Mouse (Mus musculus): ENCODE measurements around the gene 1700018F24Rik. TPM values are rescaled to one million over a fixed set of nuclear protein-coding genes. Genes with fewer than 3 reads are reported as not detected.
A peak's percentile ranks its signal among the peaks of the same experiment; 100 is the strongest.
"Not testable (repeated sequence)": the region's sequence is repeated elsewhere in the genome, so short reads cannot be mapped to it uniquely, and the experiment has no call there.

Gene 1700018F24Rik
- polyA plus RNA-seq, 1 experiment = not detected

- Histone ChIP-seq H3K4me1 (ENCODE audit: control insufficient read depth, insufficient read depth, low read length) (peaks cover 2% of the 10 kb centered on the region; the same call in 1 of the 2 replicates), H3K27ac (ENCODE audit: insufficient read depth, low read depth, low read length) (no peak overlapping the region), H3K4me3 (ENCODE audit: insufficient read depth, low read length) (no peak overlapping the region)
- TF ChIP-seq POLR2A (IDR thresholded peaks at IDR 0.05; ENCODE audit: borderline replicate concordance, low read depth, low read length) (no peak), CTCF (IDR thresholded peaks at IDR 0.05; ENCODE audit: low read depth, low read length) (peak; percentile 53)
Measured at GRCm38 (mm10) chr5:145041628-145042027, 1.2 kb upstream of the 1700018F24Rik start.

GRCm38 (mm10) chr5:145054187-145054586 is 11.4 kb downstream of the 1700018F24Rik start:
- not testable (repeated sequence) for H3K4me3 ChIP-seq (ENCODE audit: insufficient read depth, low read length); H3K27ac ChIP-seq (ENCODE audit: insufficient read depth, low read depth, low read length); H3K4me1 ChIP-seq (ENCODE audit: control insufficient read depth, insufficient read depth, low read length)

GRCm38 (mm10) chr5:145057907-145058306 is 15.1 kb downstream of the 1700018F24Rik start:
- TF ChIP-seq POLR2A (IDR thresholded peaks at IDR 0.05; ENCODE audit: borderline replicate concordance, low read depth, low read length) (no peak), CTCF (IDR thresholded peaks at IDR 0.05; ENCODE audit: low read depth, low read length) (no peak)
- peaks cover 4% of the 10 kb centered on the region for H3K4me1 ChIP-seq (ENCODE audit: control insufficient read depth, insufficient read depth, low read length)
- no peak overlapping the region for H3K4me3 ChIP-seq (ENCODE audit: insufficient read depth, low read length)
- H3K27ac ChIP-seq (ENCODE audit: insufficient read depth, low read depth, low read length) = no peak overlapping the region

GRCm38 (mm10) chr5:145058722-145059121 is 15.9 kb downstream of the 1700018F24Rik start:
- no peak overlapping the region for H3K27ac ChIP-seq (ENCODE audit: insufficient read depth, low read depth, low read length)
- TF ChIP-seq CTCF (IDR thresholded peaks at IDR 0.05; ENCODE audit: low read depth, low read length) (no peak), POLR2A (IDR thresholded peaks at IDR 0.05; ENCODE audit: borderline replicate concordance, low read depth, low read length) (no peak)
- H3K4me3 ChIP-seq (ENCODE audit: insufficient read depth, low read length) = no peak overlapping the region
- peaks cover 4% of the 10 kb centered on the region for H3K4me1 ChIP-seq (ENCODE audit: control insufficient read depth, insufficient read depth, low read length)

DNA sequence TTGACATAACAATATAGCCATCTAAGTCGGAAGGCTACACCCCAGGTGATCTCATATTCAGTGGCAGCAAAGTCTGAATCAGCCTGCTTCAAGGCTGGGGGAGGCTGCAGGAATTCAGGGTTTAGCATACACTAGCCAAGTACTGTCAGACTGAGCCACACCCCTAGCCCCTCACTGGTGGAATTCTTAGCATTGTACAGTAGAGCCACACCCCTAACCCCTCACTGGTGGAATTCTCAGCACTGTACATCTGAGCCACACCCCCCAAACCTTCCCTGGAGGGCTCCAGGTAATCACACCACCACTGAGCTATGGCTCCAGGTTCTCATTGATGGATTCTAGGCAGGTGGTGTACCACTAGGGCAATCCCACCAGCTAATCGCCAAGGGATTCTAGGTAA is 16.7 kb downstream of the 1700018F24Rik start:
- H3K27ac ChIP-seq (ENCODE audit: insufficient read depth, low read depth, low read length) = no peak overlapping the region
- H3K4me1 ChIP-seq (ENCODE audit: control insufficient read depth, insufficient read depth, low read length) = peaks cover 4% of the 10 kb centered on the region
- H3K4me3 ChIP-seq (ENCODE audit: insufficient read depth, low read length) = no peak overlapping the region
- TF ChIP-seq POLR2A (IDR thresholded peaks at IDR 0.05; ENCODE audit: borderline replicate concordance, low read depth, low read length) (no peak), CTCF (IDR thresholded peaks at IDR 0.05; ENCODE audit: low read depth, low read length) (no peak)

DNA sequence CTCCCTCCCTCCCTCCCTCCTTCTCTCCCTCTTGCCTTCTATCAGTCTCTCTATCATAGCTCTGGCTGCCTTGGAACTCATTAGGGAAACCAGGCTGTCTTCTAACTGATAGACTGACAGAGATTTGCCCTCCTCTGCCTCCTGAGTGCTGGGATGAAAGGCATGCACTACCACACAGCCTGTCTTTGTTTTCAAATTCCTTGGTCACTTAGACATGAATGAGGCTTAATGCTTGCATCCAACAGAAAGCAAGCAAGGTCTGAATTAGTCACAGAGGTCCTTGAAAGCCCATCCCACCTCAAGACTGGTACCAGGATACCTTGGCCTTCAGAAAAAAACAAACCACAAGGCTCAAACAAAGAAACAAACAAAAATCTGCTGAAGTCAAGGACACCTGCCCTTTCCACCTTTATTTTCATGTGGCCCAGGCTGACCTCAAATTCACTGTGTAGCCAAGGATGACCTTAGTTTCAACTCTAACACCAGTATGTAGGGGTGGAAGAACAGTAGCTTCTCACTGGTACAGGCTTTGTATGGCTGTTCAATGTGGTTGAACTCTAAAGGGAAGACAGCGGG is 22.1 kb downstream of the 1700018F24Rik start:
- Histone ChIP-seq H3K27ac (ENCODE audit: insufficient read depth, low read depth, low read length) (no peak overlapping the region), H3K4me3 (ENCODE audit: insufficient read depth, low read length) (no peak overlapping the region), H3K4me1 (ENCODE audit: control insufficient read depth, insufficient read depth, low read length) (0 out of 2 replicates have a peak, but pooled peaks cover 3% of the 10 kb centered on the region)
- no peak for TF ChIP-seq POLR2A (IDR thresholded peaks at IDR 0.05; ENCODE audit: borderline replicate concordance, low read depth, low read length)

GRCm38 (mm10) chr5:145068863-145069262 is 26.1 kb downstream of the 1700018F24Rik start:
- no peak overlapping the region for H3K4me3 ChIP-seq (ENCODE audit: insufficient read depth, low read length)
- 0 out of 2 replicates have a peak, but pooled peaks cover 3% of the 10 kb centered on the region for H3K4me1 ChIP-seq (ENCODE audit: control insufficient read depth, insufficient read depth, low read length)
- no peak overlapping the region for H3K27ac ChIP-seq (ENCODE audit: insufficient read depth, low read depth, low read length)
- TF ChIP-seq CTCF (IDR thresholded peaks at IDR 0.05; ENCODE audit: low read depth, low read length) (no peak), POLR2A (IDR thresholded peaks at IDR 0.05; ENCODE audit: borderline replicate concordance, low read depth, low read length) (no peak)

- Histone ChIP-seq H3K4me1 (ENCODE audit: control insufficient read depth, insufficient read depth, low read length) (0 out of 2 replicates have a peak, but pooled peaks cover 3% of the 10 kb centered on the region), H3K4me3 (ENCODE audit: insufficient read depth, low read length) (no peak overlapping the region), H3K27ac (ENCODE audit: insufficient read depth, low read depth, low read length) (no peak overlapping the region)
- TF ChIP-seq CTCF (IDR thresholded peaks at IDR 0.05; ENCODE audit: low read depth, low read length) (peak; percentile 80), POLR2A (IDR thresholded peaks at IDR 0.05; ENCODE audit: borderline replicate concordance, low read depth, low read length) (no peak)
Measured at GRCm38 (mm10) chr5:145069707-145070106, 26.9 kb downstream of the 1700018F24Rik start.

GRCm38 (mm10) chr5:145071342-145071741 is 28.6 kb downstream of the 1700018F24Rik start:
- no peak overlapping the region for H3K4me3 ChIP-seq (ENCODE audit: insufficient read depth, low read length)
- H3K4me1 ChIP-seq (ENCODE audit: control insufficient read depth, insufficient read depth, low read length) = 0 out of 2 replicates have a peak, but pooled peaks cover 3% of the 10 kb centered on the region
- H3K27ac ChIP-seq (ENCODE audit: insufficient read depth, low read depth, low read length) = no peak overlapping the region
- TF ChIP-seq CTCF (IDR thresholded peaks at IDR 0.05; ENCODE audit: low read depth, low read length) (peak; percentile 40; the same call in 1 of the 2 replicates), POLR2A (IDR thresholded peaks at IDR 0.05; ENCODE audit: borderline replicate concordance, low read depth, low read length) (no peak)

DNA sequence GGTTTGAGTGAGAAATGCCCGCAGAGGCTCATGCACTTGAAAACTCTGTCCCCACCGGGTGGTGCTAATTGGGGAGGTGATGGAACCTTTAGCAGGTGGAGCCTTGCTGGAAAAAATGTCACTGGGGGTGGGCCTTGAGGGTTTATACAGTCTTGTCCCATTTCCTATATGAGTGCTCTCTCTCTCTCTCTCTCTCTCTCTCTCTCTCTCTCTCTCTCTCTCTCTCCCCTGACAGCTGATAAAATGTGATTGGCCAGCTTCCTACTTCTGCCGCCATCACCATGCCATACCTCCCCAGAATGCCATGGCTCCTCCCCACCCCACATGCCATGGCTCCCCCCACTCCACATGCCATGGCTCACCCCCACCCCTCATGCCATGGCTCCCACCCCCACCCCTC is 32.3 kb downstream of the 1700018F24Rik start:
- no peaks in the 10 kb centered on the region for H3K4me1 ChIP-seq (ENCODE audit: control insufficient read depth, insufficient read depth, low read length)
- no peak overlapping the region for H3K27ac ChIP-seq (ENCODE audit: insufficient read depth, low read depth, low read length)
- no peak overlapping the region for H3K4me3 ChIP-seq (ENCODE audit: insufficient read depth, low read length)
- no peak for TF ChIP-seq POLR2A (IDR thresholded peaks at IDR 0.05; ENCODE audit: borderline replicate concordance, low read depth, low read length)
- no peak for TF ChIP-seq CTCF (IDR thresholded peaks at IDR 0.05; ENCODE audit: low read depth, low read length)

Data from bone marrow macrophage, adult 2 months (primary cell).